Mouse (Mus musculus) heart, embryonic 16.5 days (tissue): Measurements from ENCODE around the gene Bcl2l13. TPM values are rescaled to one million over a fixed set of nuclear protein-coding genes. Genes with fewer than 3 reads are reported as not detected.

Experiments used
- ATAC-seq: fragments of 200-750 bp; cut with Nextera tagmentation; replicated peaks from 2 replicates; pipeline ENCODE4 v1.8.0; 2017; ENCODE audit warnings: moderate number of reproducible peaks; ENCODE audit not compliant: insufficient read depth, low FRiP score; ENCODE audit errors: extremely low read depth
- H3K27ac ChIP-seq: fragments of 300-500 bp; sonication (generic); 2 replicates; pipeline ENCODE4 v1.5.1; 2014; ENCODE audit warnings: mild to moderate bottlenecking, low read length, control low read depth, moderate library complexity
- H3K27me3 ChIP-seq: fragments of 300-500 bp; sonication (generic); 2 replicates; pipeline ENCODE4 v1.6.1; 2014; ENCODE audit warnings: low read length, mixed read lengths; ENCODE audit not compliant: control insufficient read depth, insufficient read depth
- H3K36me3 ChIP-seq: fragments of 300-500 bp; sonication (generic); 2 replicates; pipeline ENCODE4 v1.6.1; 2014; ENCODE audit not compliant: control insufficient read depth, insufficient read depth
- H3K4me1 ChIP-seq: fragments of 300-500 bp; sonication (generic); 2 replicates; pipeline ENCODE4 v1.6.1; 2014; ENCODE audit warnings: low read length, mixed read lengths; ENCODE audit not compliant: control insufficient read depth, insufficient read depth
- H3K4me2 ChIP-seq: fragments of 300-500 bp; sonication (generic); 2 replicates; pipeline ENCODE4 v1.6.1; 2014; ENCODE audit warnings: low read depth, mild to moderate bottlenecking, control low read depth, low read length
- H3K4me3 ChIP-seq: fragments of 300-500 bp; sonication (generic); 2 replicates; pipeline ENCODE4 v1.5.1; 2014; ENCODE audit warnings: mild to moderate bottlenecking, control low read depth, low read length
- H3K9ac ChIP-seq: fragments of 300-500 bp; sonication (generic); 2 replicates; pipeline ENCODE4 v1.6.1; 2014; ENCODE audit warnings: low read length, control low read depth
- H3K9me3 ChIP-seq: fragments of 300-500 bp; sonication (generic); replicated peaks from 2 replicates; pipeline ENCODE4 v1.6.1; 2016; ENCODE audit warnings: low read length; ENCODE audit not compliant: control insufficient read depth
- WGBS: fragments of 180-500 bp; shearing (Covaris S2); extraction: QIAGEN DNeasy Blood & Tissue Kit; methylation state at CpG from one replicate; pipeline ENCODE4 v1.1.7; 2014; 5-methylcytosine and 5-hydroxymethylcytosine counted together
- microRNA-seq: library from miRNA; unstranded; fragments of <30 nt; microRNA quantifications from one replicate; pipeline ENCODE4, GENCODE M21; 2017
- polyA plus RNA-seq: library from polyadenylated mRNA; unstranded; fragments of >200 nt; fragmentation: Nextera tagmentation; extraction: Ambion mirVana; gene quantifications from 2 replicates; pipeline ENCODE4 v1.2.1, GENCODE M21; 2015

Bcl2l13 gene
- polyA plus RNA-seq, 1 experiment from 2014 or later: 26.1 TPM

- ATAC-seq: no peak
- Histone ChIP-seq H3K4me1 (no peaks in the 10 kb centered on the region), H3K27me3 (no peaks in the 10 kb centered on the region), H3K36me3 (peaks cover 7% of the 10 kb centered on the region), H3K9ac (no peak overlapping the region), H3K4me3 (no peak overlapping the region), H3K27ac (no peak overlapping the region), H3K9me3 (no peaks in the 10 kb centered on the region), H3K4me2 (no peak overlapping the region)
- 85% methylated on average over 3 of the region's 3 CpGs for WGBS
Measured at GRCm38 (mm10) chr6:120939783-120940182, 103.8 kb downstream of the Bcl2l13 start.

DNA sequence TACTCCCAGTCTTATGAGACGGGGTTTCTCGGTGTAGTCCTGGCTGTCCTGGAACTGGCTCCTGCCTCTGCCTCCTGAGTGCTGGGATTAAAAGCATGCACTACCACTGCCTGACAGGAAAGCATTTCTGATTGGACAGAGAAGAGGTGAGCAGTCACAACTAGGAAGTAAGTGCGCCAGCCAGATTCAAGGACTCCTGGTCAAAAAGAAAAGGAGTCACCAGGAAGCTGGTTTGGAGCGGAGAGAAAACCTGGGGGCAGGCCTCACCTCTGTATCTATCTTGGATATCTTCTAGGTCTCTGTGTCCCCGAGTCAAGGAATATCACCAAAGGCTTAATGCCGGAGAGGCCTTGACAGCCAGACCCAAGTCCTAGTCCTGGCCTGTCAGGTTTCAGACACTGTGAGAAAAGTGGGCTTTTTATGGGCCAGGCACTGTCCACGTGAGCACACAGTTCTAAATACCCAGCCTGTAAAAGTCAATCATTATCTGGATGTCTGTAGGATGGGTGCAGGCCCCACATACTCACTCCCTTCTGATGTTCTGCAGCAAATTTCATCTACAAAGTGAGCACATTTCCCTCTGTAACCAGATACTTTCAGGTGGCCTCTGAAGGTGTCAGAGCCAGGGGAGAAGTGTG, 104.6 kb downstream of the Bcl2l13 start:
- H3K36me3 ChIP-seq: peaks cover 7% of the 10 kb centered on the region
- no peak overlapping the region for H3K4me2 ChIP-seq
- H3K27ac ChIP-seq: no peak overlapping the region
- H3K9ac ChIP-seq: no peak overlapping the region
- WGBS: 81% methylated on average over 7 of the region's 7 CpGs
- no peak for ATAC-seq
- no peaks in the 10 kb centered on the region for H3K9me3 ChIP-seq
- H3K27me3 ChIP-seq: no peaks in the 10 kb centered on the region
- H3K4me1 ChIP-seq: no peaks in the 10 kb centered on the region
- H3K4me3 ChIP-seq: no peak overlapping the region

GRCm38 (mm10) chr6:120941084-120941481, 105.1 kb downstream of the Bcl2l13 start:
- peaks cover 9% of the 10 kb centered on the region for H3K36me3 ChIP-seq
- no peak overlapping the region for H3K4me3 ChIP-seq
- H3K27me3 ChIP-seq: no peaks in the 10 kb centered on the region
- no peak for ATAC-seq
- no peaks in the 10 kb centered on the region for H3K9me3 ChIP-seq
- 83% methylated on average over 7 of the region's 7 CpGs for WGBS
- no peak overlapping the region for H3K27ac ChIP-seq
- no peaks in the 10 kb centered on the region for H3K4me1 ChIP-seq
- no peak overlapping the region for H3K4me2 ChIP-seq
- no peak overlapping the region for H3K9ac ChIP-seq

DNA sequence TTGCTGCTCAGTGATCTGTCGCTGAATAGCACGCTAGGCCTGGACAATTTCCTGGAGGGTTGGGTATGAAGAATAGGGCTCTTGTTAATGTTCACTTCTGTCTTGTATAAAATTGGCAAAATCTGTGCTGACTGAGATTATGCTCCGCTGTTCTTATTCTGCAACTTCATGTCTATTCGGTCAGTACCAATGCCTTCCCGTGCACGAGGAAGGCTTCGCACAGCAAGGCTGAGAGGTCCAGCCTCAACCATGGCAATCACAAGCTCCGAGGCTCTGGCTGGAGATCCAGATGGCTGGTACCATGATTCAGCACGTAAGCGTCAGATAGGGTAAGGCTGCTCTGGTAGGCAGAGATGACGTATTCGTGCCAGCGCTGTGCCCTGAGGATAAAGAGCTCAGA, 105.6 kb downstream of the Bcl2l13 start:
- Histone ChIP-seq H3K4me3 (no peak overlapping the region), H3K4me1 (no peaks in the 10 kb centered on the region), H3K36me3 (peaks cover 12% of the 10 kb centered on the region), H3K9me3 (no peaks in the 10 kb centered on the region), H3K9ac (no peak overlapping the region), H3K27ac (no peak overlapping the region), H3K27me3 (no peaks in the 10 kb centered on the region), H3K4me2 (no peak overlapping the region)
- 89% methylated on average over 13 of the region's 13 CpGs for WGBS
- ATAC-seq: no peak

Small RNAs within 50 kb of the gene (microRNA-seq; reads per million reads assigned to microRNA genes)
- not detected for gene Gm25193

Other genes starting within 250 kb of the Bcl2l13 start
- 0.68 and 0.80 TPM in 2 replicates for gene Cecr2, start 169.8 kb upstream of the Bcl2l13 start, polyA plus RNA-seq
- 0.14 and 0.20 TPM in 2 replicates for gene Slc25a18, start 62.6 kb upstream of the Bcl2l13 start, polyA plus RNA-seq
- gene Atp6v1e1, start 13.4 kb upstream of the Bcl2l13 start, polyA plus RNA-seq: 138 and 146 TPM in 2 replicates
- gene Bid, start 80.6 kb downstream of the Bcl2l13 start, polyA plus RNA-seq: 11.0 and 18.3 TPM in 2 replicates